Mouse (Mus musculus): ENCODE data around the gene Cr2. TPM values are rescaled to one million over a fixed set of nuclear protein-coding genes. Genes with fewer than 3 reads are reported as not detected.

Cr2 gene
- total RNA-seq, 1 experiment from 2014 or later, result 13.1 TPM

Other genes with a start within 250 kb of the Cr2 start
- 0.48 to 0.87 TPM (median 0.53 TPM) in 3 replicates for gene Cd34, start 237.9 kb downstream of the Cr2 start, total RNA-seq (2017)
- gene Cd46, start 84.5 kb downstream of the Cr2 start, total RNA-seq (2017), result 1.9 to 5.1 TPM (median 4.5 TPM) in 3 replicates
- gene Cr1l, start 45.1 kb downstream of the Cr2 start, total RNA-seq (2017), result 225 to 242 TPM (median 238 TPM) in 3 replicates